Mouse (Mus musculus) mouse trophoblast stem cell (cell line): ENCODE measurements around the gene Krtap15.

Experiments used
- in situ Hi-C, 2 experiments: fragments of 300-500 bp; cut with MseI, MboI; formaldehyde crosslinking; loops; 2 replicates in 1 of 2; 3 replicates in 1 of 2; pipeline ENCODE4 v1.15.1; 2025

The Krtap15 gene

GRCm38 (mm10) chr16:88820066-88820465 lies at the start of gene Krtap15:
Krtap15 (plus strand) TSS chr16:88820215.
- in situ Hi-C loops: no loop called here

- in situ Hi-C loops: no loop called here
These were observed 45.9 kb upstream of the Krtap15 start, which contains the start of gene 2310057N15Rik for GRCm38 (mm10) chr16:88774106-88774505. 2310057N15Rik (minus strand) TSS chr16:88774206.

GRCm38 (mm10) chr16:88777596-88777995 lies 42.4 kb upstream of the Krtap15 start, which contains the start of gene Gm5965:
Gm5965 (plus strand) TSS chr16:88777896.
- in situ Hi-C loops: no loop called here

- in situ Hi-C loops: no loop called here
These were observed 33.2 kb upstream of the Krtap15 start for GRCm38 (mm10) chr16:88786786-88787185.

- in situ Hi-C loops: no loop called here
These were observed 8.2 kb upstream of the Krtap15 start, which contains the start of gene Gm20741 for GRCm38 (mm10) chr16:88811827-88812226. Gm20741 (minus strand) TSS chr16:88812220.

- in situ Hi-C loops: no loop called here
These were observed 3.7 kb downstream of the Krtap15 start for GRCm38 (mm10) chr16:88823736-88824135.

GRCm38 (mm10) chr16:88826095-88826652 lies 6.2 kb downstream of the Krtap15 start, which contains the start of gene Krtap14:
Krtap14 (minus strand) TSS chr16:88826145.
- in situ Hi-C loops: no loop called here

- in situ Hi-C loops: no loop called here
These were observed 7.0 kb downstream of the Krtap15 start for GRCm38 (mm10) chr16:88826978-88827377.

GRCm38 (mm10) chr16:88847363-88847762 lies 27.3 kb downstream of the Krtap15 start:
- in situ Hi-C loops: no loop called here

- in situ Hi-C loops: no loop called here
These were observed 28.5 kb downstream of the Krtap15 start for GRCm38 (mm10) chr16:88848558-88848957.

- in situ Hi-C loops: no loop called here
These were observed 31.4 kb downstream of the Krtap15 start for GRCm38 (mm10) chr16:88851450-88851849.

- in situ Hi-C loops: no loop called here
These were observed 44.9 kb downstream of the Krtap15 start for GRCm38 (mm10) chr16:88864887-88865407.

- in situ Hi-C loops: no loop called here
These were observed 49.3 kb downstream of the Krtap15 start, which contains the start of gene Krtap19-1 for GRCm38 (mm10) chr16:88869311-88869710. Krtap19-1 (minus strand) TSS chr16:88869411.

- in situ Hi-C loops: no loop called here
These were observed 54.2 kb downstream of the Krtap15 start, which contains the start of gene Krtap19-2 for GRCm38 (mm10) chr16:88874169-88874568. Krtap19-2 (minus strand) TSS chr16:88874269.

- in situ Hi-C loops: no loop called here
These were observed 57.9 kb downstream of the Krtap15 start, which contains the start of gene Krtap19-3 for GRCm38 (mm10) chr16:88877938-88878337. Krtap19-3 (minus strand) TSS chr16:88878038.
